Mouse (Mus musculus): ENCODE measurements around the gene Bsdc1.
"Not testable (repeated sequence)": the region's sequence is repeated elsewhere in the genome, so short reads cannot be mapped to it uniquely, and the experiment has no call there.

Bsdc1 gene

GRCm38 (mm10) chr4:129513086-129513767 is 51.8 kb downstream of the Bsdc1 start, which contains the start of gene Marcksl1:
Gene Marcksl1 (plus strand): TSS chr4:129513581.
- peak; percentile 77 for DNase-seq (ENCODE audit: low read depth, low spot score)

- no peak for DNase-seq (ENCODE audit: low read depth, low spot score)
These were observed 52.5 kb downstream of the Bsdc1 start for GRCm38 (mm10) chr4:129513891-129514290.

GRCm38 (mm10) chr4:129514300-129514898 is 53.0 kb downstream of the Bsdc1 start:
- no peak for DNase-seq (ENCODE audit: low read depth, low spot score)

GRCm38 (mm10) chr4:129516925-129517324 is 55.5 kb downstream of the Bsdc1 start:
- DNase-seq (ENCODE audit: low read depth, low spot score): no peak

GRCm38 (mm10) chr4:129518519-129518918 is 57.1 kb downstream of the Bsdc1 start:
- DNase-seq (ENCODE audit: low read depth, low spot score): no peak

GRCm38 (mm10) chr4:129525338-129525737 is 64.0 kb downstream of the Bsdc1 start:
- DNase-seq (ENCODE audit: low read depth, low spot score): no peak

GRCm38 (mm10) chr4:129525889-129526288 is 64.5 kb downstream of the Bsdc1 start:
- DNase-seq (ENCODE audit: low read depth, low spot score): no peak

- DNase-seq (ENCODE audit: low read depth, low spot score): not testable (repeated sequence)
These were observed 67.5 kb downstream of the Bsdc1 start for GRCm38 (mm10) chr4:129528901-129529300.

All from brain, embryonic 18.5 days (tissue).